Mouse (Mus musculus) heart, adult 2 months (tissue): ENCODE results near the gene Pold4.

Source experiments
- CTCF ChIP-seq: fragments of 200-600 bp; IDR thresholded peaks from 2 replicates; pipeline ENCODE4 v1.8.1; 2022; ENCODE audit warnings: antibody characterized with exemption, mild to moderate bottlenecking, moderate library complexity
- EP300 ChIP-seq: fragments of 200-500 bp; IDR thresholded peaks from 2 replicates; pipeline ENCODE4 v1.6.1; 2011; ENCODE audit warnings: low read depth, low read length, control low read depth; ENCODE audit not compliant: insufficient read depth
- POLR2A ChIP-seq: fragments of 200-500 bp; IDR thresholded peaks from 2 replicates; pipeline ENCODE4 v1.6.1; 2011; ENCODE audit warnings: mild to moderate bottlenecking, low read depth, low read length, control low read depth; ENCODE audit not compliant: insufficient read depth

DNA sequence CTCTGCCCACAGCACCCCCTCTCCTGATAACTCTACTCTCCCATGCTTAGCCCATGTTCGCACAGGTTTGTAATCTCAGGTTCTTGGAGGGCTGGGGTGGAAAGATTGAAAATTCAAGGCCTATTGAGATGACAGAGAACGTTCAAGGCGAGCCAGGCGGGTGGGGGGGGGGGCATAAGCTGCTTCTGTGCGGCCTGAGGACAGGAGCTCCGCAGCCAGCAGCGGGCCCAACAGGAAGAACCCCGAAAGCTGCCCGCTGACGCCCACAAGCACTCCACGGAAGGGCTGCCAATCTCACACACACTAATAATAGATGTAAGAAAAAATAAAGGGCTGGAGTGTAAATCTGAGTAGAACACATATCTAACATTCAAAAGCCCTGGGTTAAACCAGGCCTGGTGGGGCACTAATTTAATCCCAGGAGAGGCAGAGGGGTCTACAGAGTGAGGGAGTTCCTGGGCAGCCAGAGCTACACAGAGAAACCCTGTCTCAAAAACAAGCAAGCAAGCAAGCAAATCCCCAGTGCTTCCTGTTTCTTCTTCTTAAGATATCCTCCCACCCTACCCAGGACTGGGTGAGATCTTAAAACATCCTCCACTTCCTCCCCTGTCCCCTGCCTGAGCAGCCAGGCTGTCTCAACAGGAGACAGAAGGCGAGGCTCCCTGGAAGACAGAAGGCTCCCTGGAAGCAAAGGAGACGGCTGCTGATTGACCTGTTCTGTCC lies 27.9 kb upstream of the Pold4 start:
- no peak for TF ChIP-seq CTCF
- no peak for TF ChIP-seq EP300
- 0 out of 2 replicates have a peak, but pooled peaks have one; percentile 18 for TF ChIP-seq POLR2A
